Mouse (Mus musculus) olfactory bulb, adult 2 months (tissue): ENCODE results near the gene Rpl36.

Source experiments
- CTCF ChIP-seq: fragments of 200-500 bp; IDR thresholded peaks from 2 replicates; pipeline ENCODE4 v1.5.1; 2012; ENCODE audit warnings: low read depth, mild to moderate bottlenecking, low read length, moderate library complexity; ENCODE audit not compliant: insufficient read depth
- POLR2A ChIP-seq: fragments of 200-500 bp; IDR thresholded peaks from 2 replicates; pipeline ENCODE4 v1.6.1; 2012; ENCODE audit warnings: mild to moderate bottlenecking, low read depth, low read length, moderate library complexity; ENCODE audit not compliant: insufficient read depth

- TF ChIP-seq POLR2A (no peak), CTCF (no peak)
These were observed 7.8 kb upstream of the Rpl36 start for GRCm38 (mm10) chr17:56605431-56605830.
